Mouse (Mus musculus) MEL (cell line): ENCODE measurements around the gene Lsp1. TPM values are rescaled to one million over a fixed set of nuclear protein-coding genes. Genes with fewer than 3 reads are reported as not detected.

ENCODE experiments used
- DNase-seq: peaks from one replicate; pipeline ENCODE4 v3.0.0; 2011; ENCODE audit warnings: low read depth, low spot score
- H3K27ac ChIP-seq: 2 replicates; pipeline ENCODE4 v1.5.1; 2012; ENCODE audit warnings: low read depth, mild to moderate bottlenecking, control low read depth, low read length, moderate library complexity; ENCODE audit not compliant: control insufficient read depth
- H3K27me3 ChIP-seq, 2 experiments: fragments of 150-350 bp in 1 of 2; sonication (generic) in 1 of 2; 2 replicates each; pipeline ENCODE4 v1.6.1; 2012; ENCODE audit warnings: low read length in 2 of 2, mild to moderate bottlenecking in 2 of 2, improper control_type of control experiment in 1 of 2, moderate library complexity in 1 of 2; ENCODE audit not compliant: insufficient read depth in 2 of 2, control insufficient read depth in 1 of 2
- H3K36me3 ChIP-seq, 2 experiments: 2 replicates each; pipeline ENCODE4 v1.6.1; 2012 to 2014; ENCODE audit warnings: low read length in 2 of 2, improper control_type of control experiment in 1 of 2, inconsistent platforms in 1 of 2, mild to moderate bottlenecking in 1 of 2; ENCODE audit not compliant: insufficient read depth in 2 of 2, control insufficient read depth in 1 of 2
- H3K4me1 ChIP-seq, 2 experiments: fragments of 150-350 bp in 1 of 2; sonication (generic) in 1 of 2; 2 replicates each; pipeline ENCODE4 v1.6.1; 2012; ENCODE audit warnings: low read length in 2 of 2, improper control_type of control experiment in 1 of 2, mild to moderate bottlenecking in 1 of 2; ENCODE audit not compliant: insufficient read depth in 2 of 2, control insufficient read depth in 1 of 2
- H3K4me3 ChIP-seq, 2 experiments: fragments of 150-350 bp in 1 of 2; sonication (generic) in 1 of 2; 2 replicates each; pipeline ENCODE4 v1.5.1; 2012; ENCODE audit warnings: low read depth in 2 of 2, low read length in 2 of 2, mild to moderate bottlenecking in 2 of 2, moderate library complexity in 2 of 2, control low read depth in 1 of 2, improper control_type of control experiment in 1 of 2; ENCODE audit not compliant: control insufficient read depth in 1 of 2, insufficient read depth in 1 of 2
- H3K79me2 ChIP-seq: 2 replicates; pipeline ENCODE4 v1.6.1; 2012; ENCODE audit warnings: mild to moderate bottlenecking, low read length, moderate library complexity; ENCODE audit not compliant: control insufficient read depth, poor library complexity, insufficient read depth
- H3K9ac ChIP-seq: 2 replicates; pipeline ENCODE4 v1.6.1; 2012; ENCODE audit warnings: low read depth, mild to moderate bottlenecking, control low read depth, low read length, moderate library complexity; ENCODE audit not compliant: control insufficient read depth, poor library complexity, severe bottlenecking
- H3K9me3 ChIP-seq: fragments of 150-350 bp; sonication (generic); replicated peaks from 2 replicates; pipeline ENCODE4 v1.6.1; 2012; ENCODE audit warnings: mild to moderate bottlenecking, low read length, improper control_type of control experiment, moderate library complexity; ENCODE audit not compliant: insufficient read depth
- BHLHE40 ChIP-seq: IDR thresholded peaks from 2 replicates; pipeline ENCODE4 v1.6.1; 2012; ENCODE audit warnings: low read depth, mild to moderate bottlenecking, inconsistent platforms, low read length, improper control_type of control experiment, borderline replicate concordance
- CHD1 ChIP-seq: IDR thresholded peaks from 2 replicates; pipeline ENCODE4 v1.6.1; 2012; ENCODE audit warnings: low read depth, mild to moderate bottlenecking, inconsistent platforms, low read length, improper control_type of control experiment
- E2F4 ChIP-seq: IDR thresholded peaks from 2 replicates; pipeline ENCODE4 v1.6.1; 2011; ENCODE audit warnings: low read depth, low read length, improper control_type of control experiment, borderline replicate concordance
- ELF1 ChIP-seq: IDR thresholded peaks from 2 replicates; pipeline ENCODE4 v1.6.1; 2014; ENCODE audit warnings: low read depth, mild to moderate bottlenecking, inconsistent platforms, low read length, improper control_type of control experiment, moderate library complexity
- EP300 ChIP-seq, 2 experiments: IDR thresholded peaks; 2 replicates each; pipeline ENCODE4 v1.6.1; 2011; ENCODE audit warnings: improper control_type of control experiment in 2 of 2, low read length in 2 of 2, low read depth in 1 of 2, mild to moderate bottlenecking in 1 of 2
- ETS1 ChIP-seq: IDR thresholded peaks from 2 replicates; pipeline ENCODE4 v1.6.1; 2012; ENCODE audit warnings: low read depth, mild to moderate bottlenecking, inconsistent platforms, low read length, improper control_type of control experiment, moderate library complexity
- GABPA ChIP-seq: IDR thresholded peaks from 2 replicates; pipeline ENCODE4 v1.6.1; 2012; ENCODE audit warnings: low read depth, mild to moderate bottlenecking, inconsistent platforms, low read length, improper control_type of control experiment, moderate library complexity
- GATA1 ChIP-seq: IDR thresholded peaks from 2 replicates; pipeline ENCODE4 v1.6.1; 2011; ENCODE audit warnings: low read depth, low read length, improper control_type of control experiment
- JUND ChIP-seq: IDR thresholded peaks from 2 replicates; pipeline ENCODE4 v1.6.1; 2011; ENCODE audit warnings: low read depth, mild to moderate bottlenecking, improper control_type of control experiment, low read length
- KAT2A ChIP-seq: conservative IDR thresholded peaks from 2 replicates; pipeline ENCODE4 v1.6.1; 2012; ENCODE audit warnings: low read depth, low read length, improper control_type of control experiment, inconsistent platforms
- MAX ChIP-seq: IDR thresholded peaks from 2 replicates; pipeline ENCODE4 v1.6.1; 2011; ENCODE audit warnings: low read length, improper control_type of control experiment
- MEF2A ChIP-seq: IDR thresholded peaks from 2 replicates; pipeline ENCODE4 v1.6.1; 2014; ENCODE audit warnings: low read depth, mild to moderate bottlenecking, inconsistent platforms, low read length, improper control_type of control experiment; ENCODE audit not compliant: poor library complexity, insufficient replicate concordance, severe bottlenecking; ENCODE audit errors: extremely low read depth
- MXI1 ChIP-seq: IDR thresholded peaks from 2 replicates; pipeline ENCODE4 v1.6.1; 2011; ENCODE audit warnings: mild to moderate bottlenecking, low read depth, low read length, improper control_type of control experiment
- POLR2A ChIP-seq, 2 experiments: IDR thresholded peaks; 2 replicates each; pipeline ENCODE4 v1.6.1; 2011 to 2012; ENCODE audit warnings: low read length in 2 of 2, mild to moderate bottlenecking in 2 of 2, control low read depth in 1 of 2, improper control_type of control experiment in 1 of 2, low read depth in 1 of 2, moderate library complexity in 1 of 2; ENCODE audit not compliant: control insufficient read depth in 1 of 2, insufficient read depth in 1 of 2, poor library complexity in 1 of 2
- POLR2AphosphoS2 ChIP-seq: IDR thresholded peaks from 2 replicates; pipeline ENCODE4 v1.6.1; 2011; ENCODE audit warnings: low read length, improper control_type of control experiment
- POLR2AphosphoS5 ChIP-seq: IDR thresholded peaks from 2 replicates; pipeline ENCODE4 v1.6.1; 2012; ENCODE audit warnings: low read depth, borderline replicate concordance, mild to moderate bottlenecking, inconsistent platforms, low read length, moderate library complexity, mixed read lengths
- RCOR1 ChIP-seq: IDR thresholded peaks from 2 replicates; pipeline ENCODE4 v1.6.1; 2012; ENCODE audit warnings: low read depth, mild to moderate bottlenecking, inconsistent platforms, low read length, improper control_type of control experiment
- SMC3 ChIP-seq: IDR thresholded peaks from 2 replicates; pipeline ENCODE4 v1.6.1; 2011; ENCODE audit warnings: low read depth, low read length, improper control_type of control experiment
- TAL1 ChIP-seq: IDR thresholded peaks from 2 replicates; pipeline ENCODE4 v1.6.1; 2012; ENCODE audit warnings: mild to moderate bottlenecking, inconsistent platforms, low read length, moderate library complexity, mixed read lengths
- TCF12 ChIP-seq: IDR thresholded peaks from 2 replicates; pipeline ENCODE4 v1.6.1; 2014; ENCODE audit warnings: low read depth, mild to moderate bottlenecking, inconsistent platforms, low read length, improper control_type of control experiment, moderate library complexity
- UBTF ChIP-seq: IDR thresholded peaks from 2 replicates; pipeline ENCODE4 v1.6.1; 2012; ENCODE audit warnings: low read depth, mild to moderate bottlenecking, inconsistent platforms, low read length, improper control_type of control experiment, moderate library complexity, borderline replicate concordance; ENCODE audit not compliant: insufficient read depth
- USF2 ChIP-seq, 2 experiments: IDR thresholded peaks; 2 replicates each; pipeline ENCODE4 v1.6.1; 2011 to 2012; ENCODE audit warnings: improper control_type of control experiment in 2 of 2, low read length in 2 of 2, borderline replicate concordance in 1 of 2, inconsistent platforms in 1 of 2, low read depth in 1 of 2, mild to moderate bottlenecking in 1 of 2; ENCODE audit not compliant: insufficient read depth in 1 of 2
- ZC3H11A ChIP-seq: IDR thresholded peaks from 2 replicates; pipeline ENCODE4 v1.6.1; 2012; ENCODE audit warnings: low read depth, mild to moderate bottlenecking, inconsistent platforms, low read length, improper control_type of control experiment
- ZKSCAN1 ChIP-seq: IDR thresholded peaks from 2 replicates; pipeline ENCODE4 v1.6.1; 2012; ENCODE audit warnings: low read depth, mild to moderate bottlenecking, inconsistent platforms, low read length, improper control_type of control experiment, moderate library complexity
- ZNF384 ChIP-seq: IDR thresholded peaks from 2 replicates; pipeline ENCODE4 v1.6.1; 2012; ENCODE audit warnings: low read depth, mild to moderate bottlenecking, inconsistent platforms, low read length, improper control_type of control experiment
- polyA plus RNA-seq, 2 experiments: library from polyadenylated mRNA; stranded (reverse) in 1 of 2; unstranded in 1 of 2; fragments of >175 nt in 1 of 2; fragments of >200 nt in 1 of 2; gene quantifications; 2 replicates each; pipeline versions ENCODE4 v1.2.1 to v1.2.4; 2012; ENCODE audit warnings: low replicate concordance in 2 of 2, low read depth in 1 of 2; ENCODE audit not compliant: insufficient read length in 2 of 2, insufficient read depth in 1 of 2, missing spikeins in 1 of 2
- total RNA-seq: library from RNA; depleted of rRNA; stranded (reverse); fragments of 300-350 nt; gene quantifications from 2 replicates; pipeline ENCODE4 v1.2.3, GENCODE M21; 2012

Gene Lsp1
- total and polyA plus RNA-seq, 3 experiments: not detected

GRCm38 (mm10) chr7:142481568-142482255 is 21.1 kb downstream of the Lsp1 start:
- Histone ChIP-seq H3K79me2 (no peaks in the 10 kb centered on the region), H3K4me3 (no peak overlapping the region), H3K36me3 (no peaks in the 10 kb centered on the region), H3K27me3 (no peaks in the 10 kb centered on the region; a peak in 2 of 4 replicates), H3K9ac (no peak overlapping the region), H3K4me1 (no peaks in the 10 kb centered on the region), H3K9me3 (no peaks in the 10 kb centered on the region), H3K27ac (no peak overlapping the region)
- TF ChIP-seq POLR2AphosphoS5 (no peak), EP300 (IDR thresholded peaks at IDR 0.05; ENCODE audit: low read depth in 1 of 2, low read length in 2 of 2) (no peak), TAL1 (no peak), USF2 (IDR thresholded peaks at IDR 0.05; ENCODE audit: borderline replicate concordance in 1 of 2, insufficient read depth in 1 of 2, low read depth in 1 of 2, low read length in 2 of 2) (no peak), GATA1 (no peak), ZNF384 (no peak), RCOR1 (no peak), POLR2A (IDR thresholded peaks at IDR 0.05; ENCODE audit: control insufficient read depth in 1 of 2, insufficient read depth in 1 of 2, low read depth in 1 of 2, low read length in 2 of 2, poor library complexity in 1 of 2) (no peak), ETS1 (no peak), BHLHE40 (no peak), ZC3H11A (no peak), UBTF (no peak), CHD1 (no peak), GABPA (no peak)
- no peak for DNase-seq

- no peaks in the 10 kb centered on the region for H3K79me2 ChIP-seq
- H3K9ac ChIP-seq: no peak overlapping the region
- no peaks in the 10 kb centered on the region; a peak in 2 of 4 replicates for H3K27me3 ChIP-seq
- H3K9me3 ChIP-seq: no peaks in the 10 kb centered on the region
- H3K27ac ChIP-seq: no peak overlapping the region
- no peak for DNase-seq
- TF ChIP-seq CHD1: no peak
- TF ChIP-seq KAT2A: no peak
- TF ChIP-seq TCF12: no peak
- no peak for TF ChIP-seq ELF1
- no peak for TF ChIP-seq ZKSCAN1
- TF ChIP-seq TAL1: no peak
- no peak for TF ChIP-seq BHLHE40
- TF ChIP-seq SMC3: no peak
- TF ChIP-seq RCOR1: no peak
- no peak for TF ChIP-seq POLR2AphosphoS2
- TF ChIP-seq MEF2A: no peak
- TF ChIP-seq JUND: no peak
- no peak for TF ChIP-seq MXI1
- no peak for TF ChIP-seq GATA1
- TF ChIP-seq POLR2A (IDR thresholded peaks at IDR 0.05; ENCODE audit: control insufficient read depth in 1 of 2, insufficient read depth in 1 of 2, low read depth in 1 of 2, low read length in 2 of 2, poor library complexity in 1 of 2): no peak
- TF ChIP-seq POLR2AphosphoS5: no peak
- TF ChIP-seq ETS1: no peak
- TF ChIP-seq E2F4: no peak
- no peak for TF ChIP-seq MAX
- TF ChIP-seq ZC3H11A: no peak
- no peaks in the 10 kb centered on the region for H3K4me1 ChIP-seq
- no peaks in the 10 kb centered on the region for H3K36me3 ChIP-seq
- H3K4me3 ChIP-seq: no peak overlapping the region
Measured at GRCm38 (mm10) chr7:142482256-142482609, 21.6 kb downstream of the Lsp1 start.
